Mouse (Mus musculus) T-helper 2 cell (primary cell): ENCODE measurements around the gene Olfr494.

Experiments
- in situ Hi-C: fragments of 300-600 bp; cut with MboI, MseI; formaldehyde crosslinking; loops from one replicate; pipeline ENCODE4 v1.15.1; 2025; ENCODE audit warnings: high pct_unique_total_duplicates

Gene Olfr494

GRCm38 (mm10) chr7:108365035-108365434 is at the start of gene Olfr494:
TSS of gene Olfr494 (plus strand) at chr7:108365335.
- in situ Hi-C loops: no loop called here

- in situ Hi-C loops: no loop called here
Observed at GRCm38 (mm10) chr7:108323574-108323973, 41.6 kb upstream of the Olfr494 start, which contains the start of gene Olfr492. TSS of gene Olfr492 (minus strand) at chr7:108323674.

- in situ Hi-C loops: no loop called here
Observed at GRCm38 (mm10) chr7:108346879-108347278, 18.3 kb upstream of the Olfr494 start, which contains the start of gene Olfr493. TSS of gene Olfr493 (minus strand) at chr7:108346979.

GRCm38 (mm10) chr7:108392867-108393266 is 27.7 kb downstream of the Olfr494 start, which contains the start of gene Olfr495:
TSS of gene Olfr495 (plus strand) at chr7:108393167.
- in situ Hi-C loops: no loop called here
